Mouse (Mus musculus) limb, embryonic 10.5 days (tissue): Measurements from ENCODE around the gene Chrna9. TPM values are rescaled to one million over a fixed set of nuclear protein-coding genes. Genes with fewer than 3 reads are reported as not detected.

Experiments
- DNase-seq: peaks from one replicate; pipeline ENCODE4 v3.0.0-alpha.2; 2017; ENCODE audit warnings: low spot score
- H3K27ac ChIP-seq: fragments of 300-500 bp; sonication (generic); 2 replicates; pipeline ENCODE4 v1.5.1; 2016; ENCODE audit warnings: mild to moderate bottlenecking
- H3K27me3 ChIP-seq: fragments of 300-500 bp; sonication (generic); 2 replicates; pipeline ENCODE4 v1.6.1; 2016; ENCODE audit warnings: low read depth, mild to moderate bottlenecking; ENCODE audit not compliant: poor library complexity, severe bottlenecking
- H3K36me3 ChIP-seq: fragments of 300-500 bp; sonication (generic); 2 replicates; pipeline ENCODE4 v1.6.1; 2016; ENCODE audit warnings: mild to moderate bottlenecking, moderate library complexity
- H3K4me1 ChIP-seq: fragments of 300-500 bp; sonication (generic); 2 replicates; pipeline ENCODE4 v1.6.1; 2016
- H3K4me3 ChIP-seq: fragments of 300-500 bp; sonication (generic); 2 replicates; pipeline ENCODE4 v1.5.1; 2016; ENCODE audit warnings: mild to moderate bottlenecking, moderate library complexity
- H3K9me3 ChIP-seq: fragments of 300-500 bp; sonication (generic); replicated peaks from 2 replicates; pipeline ENCODE4 v1.6.1; 2016; ENCODE audit warnings: mild to moderate bottlenecking
- WGBS: fragments of 180-500 bp; shearing (Covaris S2); methylation state at CpG from one replicate; pipeline ENCODE4 v1.1.7; 2016; 5-methylcytosine and 5-hydroxymethylcytosine counted together
- polyA plus RNA-seq: library from polyadenylated mRNA; unstranded; fragments of >200 nt; fragmentation: Nextera tagmentation; extraction: Ambion mirVana; gene quantifications from 2 replicates; pipeline ENCODE4 v1.2.1, GENCODE M21; 2016

Chrna9 gene
- polyA plus RNA-seq, 1 experiment from 2014 or later, result 0.23 TPM

DNA sequence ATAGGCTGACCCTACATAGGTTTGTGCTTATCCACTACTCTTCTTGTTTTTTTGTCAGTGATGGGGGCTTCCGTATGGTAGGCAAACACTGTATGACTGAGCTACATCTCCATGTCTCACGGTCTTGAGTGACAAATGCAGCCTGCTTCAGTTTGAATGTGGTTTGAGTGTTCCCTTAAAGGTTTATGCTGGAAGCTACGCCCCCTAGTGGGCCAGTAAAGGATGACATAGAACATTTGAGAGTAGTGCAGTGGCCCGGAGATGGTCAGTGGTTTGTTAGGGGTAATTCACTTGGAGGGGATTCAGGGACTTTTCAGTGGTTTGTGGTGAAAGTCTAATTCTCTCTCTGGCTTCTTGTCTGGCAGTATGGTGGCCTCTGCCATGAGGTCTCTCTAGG is 16.8 kb downstream of the Chrna9 start:
- Histone ChIP-seq H3K9me3 (no peaks in the 10 kb centered on the region), H3K36me3 (no peaks in the 10 kb centered on the region), H3K4me1 (peaks cover 18% of the 10 kb centered on the region), H3K4me3 (no peak overlapping the region), H3K27ac (no peak overlapping the region), H3K27me3 (no peaks in the 10 kb centered on the region)
- no peak for DNase-seq
- WGBS, result 75% methylated on average over 4 of the region's 4 CpGs

- Histone ChIP-seq H3K4me3 (no peak overlapping the region), H3K9me3 (no peaks in the 10 kb centered on the region), H3K27ac (no peak overlapping the region), H3K4me1 (peaks cover 18% of the 10 kb centered on the region), H3K36me3 (no peaks in the 10 kb centered on the region), H3K27me3 (no peaks in the 10 kb centered on the region)
- WGBS, result 93% methylated on average over 16 of the region's 16 CpGs
- DNase-seq, result no peak
Measured at GRCm38 (mm10) chr5:65954130-65955080, 19.7 kb downstream of the Chrna9 start.

- H3K27me3 ChIP-seq, result no peaks in the 10 kb centered on the region
- H3K9me3 ChIP-seq, result no peaks in the 10 kb centered on the region
- H3K36me3 ChIP-seq, result no peaks in the 10 kb centered on the region
- peak overlapping the region; percentile 80 for H3K27ac ChIP-seq
- H3K4me3 ChIP-seq, result peak overlapping the region; percentile 48
- peak; percentile 87 for DNase-seq
- H3K4me1 ChIP-seq, result peaks cover 12% of the 10 kb centered on the region
- 46% methylated on average over 23 of the region's 23 CpGs for WGBS
Measured at GRCm38 (mm10) chr5:65955343-65956143, 20.8 kb downstream of the Chrna9 start.

DNA sequence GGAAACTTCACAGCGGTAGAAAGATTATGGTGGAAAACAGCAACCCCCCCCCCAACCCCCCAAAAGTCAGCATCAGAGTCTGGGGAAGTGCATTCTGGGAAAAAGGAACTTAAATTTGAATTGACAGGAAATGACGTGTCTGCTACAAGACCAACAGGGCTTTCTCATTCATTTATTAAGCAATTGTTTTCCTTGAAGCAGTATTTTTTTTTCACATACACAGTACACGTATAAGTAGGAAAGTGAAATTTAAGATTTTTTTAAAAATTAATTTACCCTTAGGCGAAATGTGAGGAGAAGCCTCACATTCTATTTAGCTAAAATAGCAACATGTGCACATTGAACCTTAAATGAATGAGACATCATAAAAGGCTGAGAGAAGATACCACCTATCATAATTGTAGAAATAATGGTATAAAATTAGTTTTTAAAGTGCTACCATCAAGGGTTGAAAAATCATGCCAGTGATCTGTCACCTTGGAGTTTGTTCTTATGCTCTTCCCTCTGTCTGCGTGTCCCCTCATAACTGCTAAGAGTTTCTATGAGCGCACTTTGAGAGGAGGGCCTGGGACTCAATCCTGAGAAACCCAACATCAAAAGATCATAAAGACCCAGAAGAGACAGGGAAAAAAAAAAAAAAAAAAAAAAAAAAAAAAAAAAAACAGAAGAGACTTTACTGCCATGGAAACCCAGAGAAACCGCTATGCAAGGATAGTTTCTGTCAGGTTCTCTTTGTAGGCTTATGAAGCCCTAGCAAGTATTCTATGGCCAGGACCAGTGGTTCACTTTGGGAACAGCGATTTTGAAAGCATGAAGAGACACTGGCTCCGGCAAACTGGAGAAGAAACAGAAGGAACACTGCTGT is 21.7 kb downstream of the Chrna9 start:
- 79% methylated on average over 9 of the region's 9 CpGs for WGBS
- Histone ChIP-seq H3K9me3 (no peaks in the 10 kb centered on the region), H3K4me1 (peaks cover 8% of the 10 kb centered on the region), H3K4me3 (peak overlapping the region; percentile 48), H3K36me3 (no peaks in the 10 kb centered on the region), H3K27me3 (no peaks in the 10 kb centered on the region), H3K27ac (peak overlapping the region; percentile 80)
- DNase-seq, result no peak

DNA sequence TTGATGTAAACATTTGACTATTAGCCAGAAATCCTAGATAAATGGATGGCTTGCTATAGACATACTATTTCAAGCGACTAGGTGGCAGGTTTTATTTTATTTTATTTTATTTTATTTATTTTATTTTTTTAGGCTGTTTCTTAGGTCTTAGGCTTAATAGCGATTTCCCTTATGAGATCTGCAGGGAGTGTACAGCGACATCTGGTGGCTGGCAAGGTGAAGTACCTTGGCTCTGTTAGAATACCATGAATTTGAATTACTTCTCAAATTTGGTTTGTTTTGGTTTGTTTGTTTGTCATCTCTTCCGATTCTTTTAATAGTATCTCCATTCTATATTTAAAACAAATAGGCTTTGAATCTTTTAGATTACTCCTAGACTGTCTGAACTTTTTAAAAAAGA is 23.9 kb downstream of the Chrna9 start:
- peak; percentile 52 for DNase-seq
- peaks cover 8% of the 10 kb centered on the region for H3K4me1 ChIP-seq
- no peaks in the 10 kb centered on the region for H3K27me3 ChIP-seq
- H3K27ac ChIP-seq, result no peak overlapping the region
- no peak overlapping the region for H3K4me3 ChIP-seq
- WGBS, result 7% methylated on average over 4 of the region's 4 CpGs
- H3K9me3 ChIP-seq, result no peaks in the 10 kb centered on the region
- H3K36me3 ChIP-seq, result no peaks in the 10 kb centered on the region

DNA sequence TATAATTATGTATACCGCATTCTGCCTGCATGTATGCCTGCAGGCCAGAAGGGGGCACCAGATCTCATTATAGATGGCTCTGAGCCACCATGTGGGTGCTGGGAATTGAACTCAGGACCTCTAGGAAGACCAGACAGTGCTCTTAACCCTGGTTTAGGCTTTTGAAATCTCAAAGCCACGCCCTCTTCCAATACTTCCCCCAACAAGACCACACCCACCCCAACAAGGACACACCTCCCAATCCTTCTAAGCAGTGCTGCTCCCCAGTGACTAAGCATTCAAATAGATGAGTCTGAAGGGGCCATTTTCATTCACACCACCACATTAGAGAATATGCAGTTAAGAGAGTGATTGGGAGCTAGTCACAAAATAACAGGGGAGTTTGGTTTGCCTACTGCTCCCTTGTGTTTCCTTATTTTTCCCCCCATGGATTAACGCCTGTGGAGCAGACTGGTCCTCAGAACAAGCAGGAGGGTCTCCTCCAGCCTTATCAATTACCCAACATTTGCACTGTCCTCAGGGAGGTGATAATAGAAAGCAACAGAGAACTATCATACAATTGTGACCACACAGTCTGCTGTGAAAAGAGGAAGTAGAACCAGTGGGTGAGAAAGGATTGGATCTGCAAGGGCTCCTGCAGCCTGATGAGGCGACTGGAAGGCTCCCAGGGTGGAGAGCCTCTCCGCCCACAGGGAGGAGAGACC is 25.3 kb downstream of the Chrna9 start:
- no peaks in the 10 kb centered on the region for H3K27me3 ChIP-seq
- no peaks in the 10 kb centered on the region for H3K9me3 ChIP-seq
- no peaks in the 10 kb centered on the region for H3K36me3 ChIP-seq
- no peak overlapping the region for H3K4me3 ChIP-seq
- WGBS, result 70% methylated on average over 5 of the region's 5 CpGs
- no peak overlapping the region for H3K27ac ChIP-seq
- no peak for DNase-seq
- H3K4me1 ChIP-seq, result peaks cover 7% of the 10 kb centered on the region

- Histone ChIP-seq H3K4me3 (no peak overlapping the region), H3K36me3 (no peaks in the 10 kb centered on the region), H3K4me1 (peaks cover 5% of the 10 kb centered on the region), H3K27ac (no peak overlapping the region), H3K27me3 (no peaks in the 10 kb centered on the region), H3K9me3 (no peaks in the 10 kb centered on the region)
- 89% methylated on average over 11 of the region's 11 CpGs for WGBS
- DNase-seq, result no peak
Measured at GRCm38 (mm10) chr5:65960597-65960950, 25.9 kb downstream of the Chrna9 start.

DNA sequence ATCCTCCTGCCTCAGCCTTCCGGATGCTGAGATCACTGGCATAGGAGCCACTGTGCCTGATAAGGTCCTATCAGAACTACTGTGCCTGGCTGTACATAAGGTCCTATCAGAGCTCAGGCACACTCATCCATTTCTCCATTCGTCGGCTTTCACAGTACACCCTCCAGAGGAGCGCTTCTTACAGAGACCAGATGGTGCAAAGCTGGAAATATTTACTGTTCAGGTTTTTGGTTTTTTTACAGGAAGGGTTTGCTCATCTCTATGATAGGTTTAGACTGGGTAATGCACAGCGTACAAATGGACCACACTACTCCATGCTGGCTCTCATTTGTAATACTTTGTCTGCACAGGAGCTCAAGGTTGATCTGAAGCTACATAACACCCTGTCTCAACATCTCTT is 28.6 kb downstream of the Chrna9 start:
- Histone ChIP-seq H3K27me3 (no peaks in the 10 kb centered on the region; the same call in 1 of the 2 replicates), H3K4me3 (no peak overlapping the region), H3K9me3 (no peaks in the 10 kb centered on the region), H3K36me3 (no peaks in the 10 kb centered on the region), H3K27ac (no peak overlapping the region), H3K4me1 (peaks cover 13% of the 10 kb centered on the region)
- DNase-seq, result no peak
- 88% methylated on average over 5 of the region's 5 CpGs for WGBS

- no peak for DNase-seq
- H3K27ac ChIP-seq, result no peak overlapping the region
- no peaks in the 10 kb centered on the region for H3K9me3 ChIP-seq
- WGBS, result 59% methylated on average over 7 of the region's 7 CpGs
- H3K27me3 ChIP-seq, result no peaks in the 10 kb centered on the region; the same call in 1 of the 2 replicates
- H3K36me3 ChIP-seq, result no peaks in the 10 kb centered on the region
- H3K4me1 ChIP-seq, result peaks cover 13% of the 10 kb centered on the region
- no peak overlapping the region for H3K4me3 ChIP-seq
Measured at GRCm38 (mm10) chr5:65965771-65966279, 31.1 kb downstream of the Chrna9 start.

GRCm38 (mm10) chr5:65967091-65967490 is 32.4 kb downstream of the Chrna9 start:
- Histone ChIP-seq H3K9me3 (no peaks in the 10 kb centered on the region), H3K4me3 (no peak overlapping the region), H3K27ac (no peak overlapping the region), H3K27me3 (no peaks in the 10 kb centered on the region; the same call in 1 of the 2 replicates), H3K4me1 (peaks cover 13% of the 10 kb centered on the region), H3K36me3 (no peaks in the 10 kb centered on the region)
- no peak for DNase-seq
- WGBS, result 61% methylated on average over 12 of the region's 12 CpGs

DNA sequence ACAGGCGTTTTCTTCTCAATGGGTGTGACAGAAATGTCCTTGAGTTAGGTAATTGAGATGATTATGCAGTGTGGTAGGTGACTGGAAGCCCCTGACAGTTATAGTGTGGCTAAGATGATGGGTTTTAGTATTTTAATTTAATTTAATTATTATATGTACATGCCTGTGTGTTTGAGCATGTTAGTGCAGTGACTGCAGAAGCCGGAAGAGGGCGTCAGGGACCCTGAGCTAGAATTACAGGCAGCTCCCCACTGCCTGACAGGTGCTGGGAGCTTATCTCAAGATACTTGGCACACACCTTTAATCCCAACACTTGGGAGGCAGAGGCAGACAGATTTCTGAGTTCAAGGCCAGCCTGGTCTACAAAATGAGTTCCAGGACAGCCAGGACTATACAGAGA is 33.3 kb downstream of the Chrna9 start:
- no peak for DNase-seq
- 89% methylated on average over 3 of the region's 3 CpGs for WGBS

DNA sequence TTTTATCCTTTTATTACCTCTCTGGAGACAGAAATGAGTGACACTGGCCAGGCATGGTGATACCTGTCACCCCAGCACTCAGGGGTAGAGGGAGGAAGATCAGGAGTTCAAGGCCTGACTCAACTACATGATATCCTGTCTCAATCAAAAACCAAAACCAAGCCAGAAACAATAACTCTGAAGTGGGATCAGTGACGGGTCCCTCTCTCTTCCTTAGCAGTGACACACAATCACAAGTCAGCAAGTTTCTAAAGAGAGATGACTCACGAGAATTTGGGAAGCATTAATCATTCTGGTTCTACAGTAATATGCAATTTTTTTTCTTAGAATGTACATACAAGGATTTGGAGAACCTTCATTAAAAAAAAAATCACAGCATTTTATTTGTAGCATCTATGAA is 38.5 kb downstream of the Chrna9 start:
- DNase-seq, result no peak
- Histone ChIP-seq H3K27me3 (no peaks in the 10 kb centered on the region), H3K27ac (no peak overlapping the region), H3K36me3 (no peaks in the 10 kb centered on the region), H3K4me1 (no peaks in the 10 kb centered on the region; the same call in 1 of the 2 replicates), H3K4me3 (no peak overlapping the region), H3K9me3 (no peaks in the 10 kb centered on the region)
- 85% methylated on average over 2 of the region's 2 CpGs for WGBS

More for the DNA sequence above, 33.3 kb downstream of the Chrna9 start:
- Histone ChIP-seq H3K4me3 (no peak overlapping the region), H3K36me3 (no peaks in the 10 kb centered on the region), H3K9me3 (no peaks in the 10 kb centered on the region), H3K27me3 (no peaks in the 10 kb centered on the region; the same call in 1 of the 2 replicates), H3K27ac (no peak overlapping the region), H3K4me1 (peaks cover 13% of the 10 kb centered on the region)
